8 mouse cellular contexts compared by ENCODE assay signal in the genomic region with DNA sequence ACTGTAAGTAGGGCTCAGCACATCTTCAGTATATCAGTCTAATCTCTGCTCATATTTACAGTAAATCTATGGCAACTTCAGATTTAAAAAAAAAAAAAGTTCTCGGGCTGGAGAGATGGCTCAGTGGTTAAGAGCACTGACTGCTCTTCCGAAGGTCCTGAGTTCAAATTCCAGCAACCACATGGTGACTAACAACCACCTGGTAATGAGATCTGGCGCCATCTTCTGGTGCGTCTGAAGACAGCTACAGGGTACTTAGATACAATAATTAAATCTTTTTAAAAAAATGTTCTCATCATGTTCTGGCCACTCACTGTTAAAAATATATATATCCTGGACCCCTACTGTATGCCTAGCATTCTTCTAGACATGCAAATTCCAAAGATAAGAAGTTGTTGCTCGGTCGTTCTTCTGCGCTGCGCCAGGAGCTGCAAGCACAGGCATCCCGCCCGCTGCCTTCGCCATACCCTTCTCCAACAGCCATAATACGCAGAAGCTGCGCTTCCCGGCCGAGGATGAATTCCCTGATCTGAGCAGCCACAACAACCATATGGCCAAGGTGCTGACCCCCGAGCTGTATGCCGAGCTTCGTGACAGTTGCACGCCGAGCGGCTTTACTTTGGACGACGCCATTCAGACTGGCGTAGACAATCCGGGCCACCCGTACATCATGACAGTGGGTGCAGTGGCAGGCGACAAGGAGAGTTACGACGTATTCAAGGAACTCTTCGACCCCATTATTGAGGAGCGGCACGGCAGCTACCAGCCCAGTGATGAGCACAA. TPM values are rescaled to one million over a fixed set of nuclear protein-coding genes. Genes with fewer than 3 reads are reported as not detected.
DNase-seq lines count a peak whose midpoint lies in the region; ATAC-seq and TF ChIP-seq lines count a peak whose summit lies in the region.

No protein-coding gene starts in this region.

- H3K4me3 ChIP-seq in layer of hippocampus, adult 2 months, result peak overlapping the region; percentile 20; the same call in 1 of the 2 replicates
- peak overlapping the region; percentile 38 for H3K4me3 ChIP-seq in forebrain, embryonic 15.5 days
- peak overlapping the region; percentile 27 for H3K4me3 ChIP-seq in hindbrain, embryonic 16.5 days (ENCODE audit: low read length)
- H3K4me3 ChIP-seq in liver, embryonic 13.5 days (replicated peaks), result peak overlapping the region; percentile 41

- H3K9ac ChIP-seq in forebrain, embryonic 15.5 days (replicated peaks), result peak overlapping the region; percentile 15; the same call in 1 of the 2 replicates
- H3K9ac ChIP-seq in hindbrain, embryonic 16.5 days (ENCODE audit: low read depth, low read length), result no peak overlapping the region
- no peak overlapping the region for H3K9ac ChIP-seq in liver, embryonic 13.5 days

- DNase-seq in layer of hippocampus, adult 2 months (ENCODE audit: low spot score in 2 of 2), result no peak
- DNase-seq in layer of hippocampus, adult 9-10 months (ENCODE audit: low spot score), result no peak
- DNase-seq in adrenal gland, postnatal 25 days, result peak; percentile 47
- no peak for DNase-seq in liver, embryonic 13.5 days
- peak; percentile 67 for DNase-seq in naive thymus-derived CD4-positive, alpha-beta T cell, adult 2 months (ENCODE audit: low read depth)
- no peak for DNase-seq in layer of hippocampus, adult 8-10 months (ENCODE audit: low spot score in 2 of 2)

- 22% methylated on average over 32 of the region's 32 CpGs for WGBS in forebrain, embryonic 15.5 days
- WGBS in hindbrain, embryonic 16.5 days, result 19% methylated on average over 32 of the region's 32 CpGs
- 15% methylated on average over 32 of the region's 32 CpGs for WGBS in liver, embryonic 13.5 days (ENCODE audit: insufficient replicate concordance)

- H3K27ac ChIP-seq in layer of hippocampus, adult 2 months, result no peak overlapping the region
- H3K27ac ChIP-seq in forebrain, embryonic 15.5 days (replicated peaks), result no peak overlapping the region
- H3K27ac ChIP-seq in hindbrain, embryonic 16.5 days (ENCODE audit: low read depth, low read length), result no peak overlapping the region
- H3K27ac ChIP-seq in liver, embryonic 13.5 days, result no peak overlapping the region

- no peaks in the 10 kb centered on the region; the same call in 1 of the 2 replicates for H3K9me3 ChIP-seq in forebrain, embryonic 15.5 days
- H3K9me3 ChIP-seq in hindbrain, embryonic 16.5 days (ENCODE audit: control insufficient read depth, low read length), result no peaks in the 10 kb centered on the region; the same call in 1 of the 2 replicates
- no peaks in the 10 kb centered on the region for H3K9me3 ChIP-seq in liver, embryonic 13.5 days (replicated peaks)

- H3K27me3 ChIP-seq in forebrain, embryonic 15.5 days, result no peaks in the 10 kb centered on the region
- H3K27me3 ChIP-seq in hindbrain, embryonic 16.5 days (replicated peaks; ENCODE audit: control insufficient read depth, insufficient read depth, low read length), result no peaks in the 10 kb centered on the region; the same call in 1 of the 2 replicates
- H3K27me3 ChIP-seq in liver, embryonic 13.5 days, result peaks cover 25% of the 10 kb centered on the region

- H3K36me3 ChIP-seq in forebrain, embryonic 15.5 days, result no peaks in the 10 kb centered on the region
- no peaks in the 10 kb centered on the region for H3K36me3 ChIP-seq in hindbrain, embryonic 16.5 days (ENCODE audit: control insufficient read depth, insufficient read depth, low read length)
- H3K36me3 ChIP-seq in liver, embryonic 13.5 days, result no peaks in the 10 kb centered on the region

- 0 out of 2 replicates have a peak, but pooled peaks cover 5% of the 10 kb centered on the region for H3K4me1 ChIP-seq in forebrain, embryonic 15.5 days
- peaks cover 3% of the 10 kb centered on the region; the same call in 1 of the 2 replicates for H3K4me1 ChIP-seq in hindbrain, embryonic 16.5 days (ENCODE audit: control insufficient read depth, insufficient read depth, low read depth, low read length)
- H3K4me1 ChIP-seq in liver, embryonic 13.5 days (replicated peaks), result peaks cover 37% of the 10 kb centered on the region

- TF ChIP-seq CTCF in layer of hippocampus, adult 2 months (conservative IDR thresholded peaks at IDR 0.05), result peak; percentile 78

- H3K4me2 ChIP-seq in forebrain, embryonic 15.5 days (replicated peaks), result peak overlapping the region; percentile 52
- peak overlapping the region; percentile 51 for H3K4me2 ChIP-seq in hindbrain, embryonic 16.5 days (ENCODE audit: low read length)
- H3K4me2 ChIP-seq in liver, embryonic 13.5 days, result peak overlapping the region; percentile 68

- ATAC-seq in forebrain, embryonic 15.5 days (replicated peaks), result peak; percentile 66
- peak; percentile 54; the same call in 1 of the 2 replicates for ATAC-seq in hindbrain, embryonic 16.5 days
- ATAC-seq in liver, embryonic 13.5 days (ENCODE audit: low read depth), result 0 out of 2 replicates have a peak, but pooled peaks have one; percentile 8

RNA-seq across cellular contexts. Expression of gene Cd80, which starts 27.6 kb away (rescaled TPM):
- under 1 TPM; 0.15 to 0.69 TPM for total RNA-seq in layer of hippocampus, adult 2 months (2021)
- total RNA-seq in adrenal gland, postnatal 25 days (2021), result 0.67 TPM in 1 of 2 replicates, not detected in the other
- polyA plus RNA-seq in forebrain, embryonic 15.5 days (2015; fragmentation: Nextera tagmentation; extraction: Ambion mirVana), result 0.55 and 0.59 TPM in 2 replicates
- polyA plus RNA-seq in hindbrain, embryonic 16.5 days (2015; fragmentation: Nextera tagmentation; extraction: Ambion mirVana), result 0.30 and 0.60 TPM in 2 replicates
- polyA plus RNA-seq in liver, embryonic 13.5 days (2015; fragmentation: Nextera tagmentation; extraction: Ambion mirVana), result 0.08 and 0.16 TPM in 2 replicates
- total RNA-seq in layer of hippocampus, adult 8-10 months (2022), result 1 to 10 TPM in 1 of 4 experiments, under 1 TPM in 3; 0.39 to 1.2 (median 0.49) TPM

RNA-seq across cellular contexts. Expression of gene Adprh, which starts 30.5 kb away (rescaled TPM):
- total RNA-seq in layer of hippocampus, adult 2 months (2021), result 10 to 100 TPM; 55.4 to 55.5 TPM
- total RNA-seq in adrenal gland, postnatal 25 days (2021), result 44.3 and 52.0 TPM in 2 replicates
- 131 and 141 TPM in 2 replicates for polyA plus RNA-seq in forebrain, embryonic 15.5 days (2015; fragmentation: Nextera tagmentation; extraction: Ambion mirVana)
- 159 and 165 TPM in 2 replicates for polyA plus RNA-seq in hindbrain, embryonic 16.5 days (2015; fragmentation: Nextera tagmentation; extraction: Ambion mirVana)
- polyA plus RNA-seq in liver, embryonic 13.5 days (2015; fragmentation: Nextera tagmentation; extraction: Ambion mirVana), result 38.1 and 41.2 TPM in 2 replicates
- 10 to 100 TPM; 53.7 to 56.9 (median 55.4) TPM for total RNA-seq in layer of hippocampus, adult 8-10 months (2022)

RNA-seq across cellular contexts. Expression of gene Timmdc1, which starts 39.5 kb away (rescaled TPM):
- total RNA-seq in layer of hippocampus, adult 2 months (2021), result 10 to 100 TPM; 28.4 to 30.9 TPM
- 39.1 and 44.3 TPM in 2 replicates for total RNA-seq in adrenal gland, postnatal 25 days (2021)
- 37.9 and 39.3 TPM in 2 replicates for polyA plus RNA-seq in forebrain, embryonic 15.5 days (2015; fragmentation: Nextera tagmentation; extraction: Ambion mirVana)
- 28.0 and 32.8 TPM in 2 replicates for polyA plus RNA-seq in hindbrain, embryonic 16.5 days (2015; fragmentation: Nextera tagmentation; extraction: Ambion mirVana)
- 18.1 and 18.9 TPM in 2 replicates for polyA plus RNA-seq in liver, embryonic 13.5 days (2015; fragmentation: Nextera tagmentation; extraction: Ambion mirVana)
- 10 to 100 TPM; 24.8 to 28.1 (median 27.2) TPM for total RNA-seq in layer of hippocampus, adult 8-10 months (2022)

RNA-seq across cellular contexts. Expression of gene Pla1a, which starts 50.0 kb away (rescaled TPM):
- total RNA-seq in layer of hippocampus, adult 2 months (2021), result under 1 TPM; 0.76 to 0.97 TPM
- total RNA-seq in adrenal gland, postnatal 25 days (2021), result 30.8 and 37.4 TPM in 2 replicates
- polyA plus RNA-seq in forebrain, embryonic 15.5 days (2015; fragmentation: Nextera tagmentation; extraction: Ambion mirVana), result 0.34 and 0.41 TPM in 2 replicates
- polyA plus RNA-seq in hindbrain, embryonic 16.5 days (2015; fragmentation: Nextera tagmentation; extraction: Ambion mirVana), result 0.81 and 0.84 TPM in 2 replicates
- 8.4 and 9.2 TPM in 2 replicates for polyA plus RNA-seq in liver, embryonic 13.5 days (2015; fragmentation: Nextera tagmentation; extraction: Ambion mirVana)
- 1 to 10 TPM in 2 of 4 experiments, under 1 TPM in 2; 0.72 to 1.8 (median 1.1) TPM for total RNA-seq in layer of hippocampus, adult 8-10 months (2022)

Comparison
In these comparisons a context has a peak if more than half of its experiments do, and no peak if none do; other contexts are left out.
1. DNase-seq: peak in adrenal gland, postnatal 25 days (single experiment) and naive thymus-derived CD4-positive, alpha-beta T cell, adult 2 months (single experiment); none in layer of hippocampus, adult 2 months (0 of 2), layer of hippocampus, adult 9-10 months (single experiment), liver, embryonic 13.5 days (single experiment) and layer of hippocampus, adult 8-10 months (0 of 2).
2. ATAC-seq: peak in every context shown above with its lines; median percentile 66 in forebrain, embryonic 15.5 days; 54 in hindbrain, embryonic 16.5 days; 8 in liver, embryonic 13.5 days.
3. Peak in every context shown above with its lines, with median percentiles within 50 percentile points of each other: H3K4me3 ChIP-seq and H3K4me2 ChIP-seq.